ENCODE assay signal across 32 mouse cellular contexts in genomic region chr1:143296555-143296954, GRCm38 (mm10).
"Had no signal": no experiment of that assay in that cellular context is flagged by ENCODE, and none has a peak within 500 bp of the region (broad histone marks: within the 10 kb centered on the region; RNA-seq: fewer than 3 reads in every experiment).

No protein-coding gene starts in this region.

- ATAC-seq: liver, embryonic 12.5 days; liver, postnatal 0 days; lung, postnatal 0 days; midbrain, embryonic 13.5 days; midbrain, embryonic 15.5 days; midbrain, embryonic 16.5 days had no signal

- H3K4me2 ChIP-seq: limb, embryonic 12.5 days; limb, embryonic 13.5 days; limb, embryonic 15.5 days; liver, embryonic 11.5 days; liver, embryonic 12.5 days; liver, embryonic 13.5 days; liver, embryonic 15.5 days; lung, embryonic 14.5 days; lung, embryonic 15.5 days; midbrain, embryonic 11.5 days; midbrain, embryonic 12.5 days; midbrain, embryonic 13.5 days; midbrain, embryonic 15.5 days; neural tube, embryonic 12.5 days had no signal

- H3K9ac ChIP-seq: limb, embryonic 12.5 days; limb, embryonic 13.5 days; limb, embryonic 15.5 days; liver, embryonic 12.5 days; liver, embryonic 13.5 days; liver, embryonic 14.5 days; liver, embryonic 15.5 days; liver, postnatal 0 days; lung, embryonic 14.5 days; lung, embryonic 15.5 days; midbrain, embryonic 12.5 days; midbrain, embryonic 13.5 days; midbrain, embryonic 15.5 days; neural tube, embryonic 12.5 days had no signal

- H3K27me3 ChIP-seq: limb, embryonic 12.5 days; limb, embryonic 13.5 days; limb, embryonic 15.5 days; liver, embryonic 12.5 days; liver, embryonic 13.5 days; liver, embryonic 15.5 days; lung, embryonic 15.5 days; megakaryocyte, embryonic 14.5 days; midbrain, embryonic 12.5 days; midbrain, embryonic 13.5 days; midbrain, embryonic 15.5 days; neural tube, embryonic 12.5 days had no signal

- H3K27ac ChIP-seq: limb, embryonic 10.5 days; limb, embryonic 12.5 days; limb, embryonic 13.5 days; limb, embryonic 15.5 days; liver, embryonic 12.5 days; liver, embryonic 13.5 days; liver, embryonic 14.5 days; liver, embryonic 15.5 days; lung, embryonic 15.5 days; macrophage; midbrain, embryonic 10.5 days; midbrain, embryonic 12.5 days; midbrain, embryonic 13.5 days; midbrain, embryonic 15.5 days; neural tube, embryonic 12.5 days had no signal

- H3K9me3 ChIP-seq: limb, embryonic 10.5 days; limb, embryonic 12.5 days; limb, embryonic 13.5 days; limb, embryonic 15.5 days; liver, embryonic 12.5 days; liver, embryonic 13.5 days; liver, embryonic 15.5 days; lung, embryonic 15.5 days; midbrain, embryonic 10.5 days; midbrain, embryonic 12.5 days; midbrain, embryonic 13.5 days; midbrain, embryonic 15.5 days; neural tube, embryonic 12.5 days had no signal

- DNase-seq: left cerebral cortex, postnatal 4 days; liver; liver, embryonic 13.5 days; liver, postnatal 0 days; lung, adult 18-20 months; lung, adult 2 months; lung, embryonic 14.5 days; lung, postnatal 10 days; lung, postnatal 14 days; lung, postnatal 36 days; lung, postnatal 4 days; midbrain, embryonic 14.5 days had no signal

- H3K36me3 ChIP-seq: limb, embryonic 10.5 days; limb, embryonic 12.5 days; limb, embryonic 13.5 days; limb, embryonic 15.5 days; liver, embryonic 12.5 days; liver, embryonic 13.5 days; liver, embryonic 15.5 days; lung, embryonic 15.5 days; midbrain, embryonic 10.5 days; midbrain, embryonic 12.5 days; midbrain, embryonic 13.5 days; midbrain, embryonic 15.5 days; neural tube, embryonic 12.5 days had no signal

- H3K4me1 ChIP-seq: limb, embryonic 10.5 days; limb, embryonic 12.5 days; limb, embryonic 13.5 days; limb, embryonic 15.5 days; liver, embryonic 12.5 days; liver, embryonic 13.5 days; liver, embryonic 15.5 days; lung, embryonic 15.5 days; megakaryocyte, embryonic 14.5 days; midbrain, embryonic 10.5 days; midbrain, embryonic 12.5 days; midbrain, embryonic 13.5 days; midbrain, embryonic 15.5 days; neural tube, embryonic 12.5 days had no signal

- H3K4me3 ChIP-seq: limb, embryonic 10.5 days; limb, embryonic 12.5 days; limb, embryonic 13.5 days; limb, embryonic 15.5 days; liver, embryonic 12.5 days; liver, embryonic 13.5 days; liver, embryonic 15.5 days; lung, embryonic 15.5 days; megakaryocyte, embryonic 14.5 days; midbrain, embryonic 10.5 days; midbrain, embryonic 12.5 days; midbrain, embryonic 13.5 days; midbrain, embryonic 15.5 days; myocyte; neural tube, embryonic 12.5 days had no signal
